Mouse (Mus musculus) hindbrain, embryonic 16.5 days (tissue): Measurements from ENCODE around the gene Olfr315. TPM values are rescaled to one million over a fixed set of nuclear protein-coding genes. Genes with fewer than 3 reads are reported as not detected.
"Not testable (repeated sequence)": the region's sequence is repeated elsewhere in the genome, so short reads cannot be mapped to it uniquely, and the experiment has no call there.

Source experiments
- ATAC-seq: fragments of 200-750 bp; cut with Nextera tagmentation; 2 replicates; pipeline ENCODE4 v1.8.0; 2017; ENCODE audit warnings: moderate TSS enrichment, moderate library complexity
- H3K27ac ChIP-seq: fragments of 300-500 bp; sonication (generic); 2 replicates; pipeline ENCODE4 v1.5.1; 2014; ENCODE audit warnings: low read depth, mild to moderate bottlenecking, control low read depth, low read length, moderate library complexity
- H3K27me3 ChIP-seq: fragments of 300-500 bp; sonication (generic); replicated peaks from 2 replicates; pipeline ENCODE4 v1.6.1; 2014; ENCODE audit warnings: low read length; ENCODE audit not compliant: control insufficient read depth, insufficient read depth
- H3K36me3 ChIP-seq: fragments of 300-500 bp; sonication (generic); 2 replicates; pipeline ENCODE4 v1.6.1; 2014; ENCODE audit warnings: mild to moderate bottlenecking, low read length, moderate library complexity, mixed read lengths; ENCODE audit not compliant: control insufficient read depth, insufficient read depth
- H3K4me1 ChIP-seq: fragments of 300-500 bp; sonication (generic); 2 replicates; pipeline ENCODE4 v1.6.1; 2014; ENCODE audit warnings: low read depth, low read length; ENCODE audit not compliant: control insufficient read depth, insufficient read depth
- H3K4me2 ChIP-seq: fragments of 300-500 bp; sonication (generic); 2 replicates; pipeline ENCODE4 v1.6.1; 2014; ENCODE audit warnings: mild to moderate bottlenecking, low read length, control low read depth, moderate library complexity
- H3K4me3 ChIP-seq: fragments of 300-500 bp; sonication (generic); 2 replicates; pipeline ENCODE4 v1.5.1; 2014; ENCODE audit warnings: mild to moderate bottlenecking, low read length, control low read depth, moderate library complexity
- H3K9ac ChIP-seq: fragments of 300-500 bp; sonication (generic); 2 replicates; pipeline ENCODE4 v1.6.1; 2014; ENCODE audit warnings: low read depth, mild to moderate bottlenecking, control low read depth, low read length, moderate library complexity
- H3K9me3 ChIP-seq: fragments of 300-500 bp; sonication (generic); 2 replicates; pipeline ENCODE4 v1.6.1; 2014; ENCODE audit warnings: mild to moderate bottlenecking, low read length, moderate library complexity; ENCODE audit not compliant: control insufficient read depth
- WGBS: fragments of 180-500 bp; shearing (Covaris S2); extraction: QIAGEN DNeasy Blood & Tissue Kit; methylation state at CpG from one replicate; pipeline ENCODE4 v1.1.7; 2014; 5-methylcytosine and 5-hydroxymethylcytosine counted together
- polyA plus RNA-seq: library from polyadenylated mRNA; unstranded; fragments of >200 nt; fragmentation: Nextera tagmentation; extraction: Ambion mirVana; gene quantifications from 2 replicates; pipeline ENCODE4 v1.2.1, GENCODE M21; 2015

The Olfr315 gene
- polyA plus RNA-seq, 1 experiment from 2014 or later, result not detected

GRCm38 (mm10) chr11:58803871-58804270 is 30.9 kb downstream of the Olfr315 start:
- ATAC-seq, result no peak
- Histone ChIP-seq H3K4me3 (no peak overlapping the region), H3K27me3 (no peaks in the 10 kb centered on the region), H3K36me3 (no peaks in the 10 kb centered on the region), H3K9ac (no peak overlapping the region), H3K4me1 (peaks cover 7% of the 10 kb centered on the region), H3K27ac (no peak overlapping the region), H3K4me2 (no peak overlapping the region), H3K9me3 (no peaks in the 10 kb centered on the region)
- WGBS, result 74% methylated on average over 4 of the region's 4 CpGs

GRCm38 (mm10) chr11:58804393-58804792 is 31.4 kb downstream of the Olfr315 start:
- Histone ChIP-seq H3K4me1 (peaks cover 7% of the 10 kb centered on the region), H3K9me3 (no peaks in the 10 kb centered on the region), H3K9ac (no peak overlapping the region), H3K4me3 (no peak overlapping the region), H3K36me3 (no peaks in the 10 kb centered on the region), H3K4me2 (no peak overlapping the region), H3K27ac (no peak overlapping the region), H3K27me3 (no peaks in the 10 kb centered on the region)
- WGBS, result 93% methylated on average over 2 of the region's 2 CpGs
- ATAC-seq, result no peak

GRCm38 (mm10) chr11:58812001-58812400 is 39.0 kb downstream of the Olfr315 start:
- no peaks in the 10 kb centered on the region for H3K4me1 ChIP-seq
- no peak overlapping the region for H3K4me3 ChIP-seq
- WGBS, result 9% methylated on average over 1 of the region's 1 CpGs
- H3K36me3 ChIP-seq, result no peaks in the 10 kb centered on the region
- no peaks in the 10 kb centered on the region for H3K27me3 ChIP-seq
- no peak overlapping the region for H3K27ac ChIP-seq
- no peak overlapping the region for H3K4me2 ChIP-seq
- no peaks in the 10 kb centered on the region for H3K9me3 ChIP-seq
- ATAC-seq, result no peak
- H3K9ac ChIP-seq, result no peak overlapping the region

- H3K9me3 ChIP-seq, H3K27ac ChIP-seq, H3K27me3 ChIP-seq, ATAC-seq, H3K36me3 ChIP-seq, H3K4me1 ChIP-seq, H3K4me3 ChIP-seq, H3K9ac ChIP-seq, H3K4me2 ChIP-seq: not testable (repeated sequence)
- WGBS, result 65% methylated on average over 1 of the region's 1 CpGs
These were observed 41.7 kb downstream of the Olfr315 start, which contains the start of gene Olfr313 for GRCm38 (mm10) chr11:58814700-58815099. Gene Olfr313 (plus strand): TSS chr11:58815000.

- ATAC-seq, result no peak
- Histone ChIP-seq H3K9me3 (no peaks in the 10 kb centered on the region), H3K4me1 (no peaks in the 10 kb centered on the region), H3K36me3 (no peaks in the 10 kb centered on the region), H3K9ac (no peak overlapping the region), H3K4me2 (no peak overlapping the region), H3K4me3 (no peak overlapping the region), H3K27ac (no peak overlapping the region), H3K27me3 (no peaks in the 10 kb centered on the region)
- 85% methylated on average over 1 of the region's 1 CpGs for WGBS
These were observed 42.7 kb downstream of the Olfr315 start for GRCm38 (mm10) chr11:58815676-58816075.

- H3K4me2 ChIP-seq, H3K4me3 ChIP-seq, H3K4me1 ChIP-seq, H3K9ac ChIP-seq, H3K27ac ChIP-seq, ATAC-seq, H3K9me3 ChIP-seq, H3K27me3 ChIP-seq, H3K36me3 ChIP-seq: not testable (repeated sequence)
These were observed 55.9 kb downstream of the Olfr315 start, which contains the start of gene Olfr312 for GRCm38 (mm10) chr11:58828937-58829336. Gene Olfr312 (plus strand): TSS chr11:58829237.

GRCm38 (mm10) chr11:58829764-58830163 is 56.8 kb downstream of the Olfr315 start:
- Histone ChIP-seq H3K9me3 (no peaks in the 10 kb centered on the region), H3K27ac (no peak overlapping the region), H3K9ac (no peak overlapping the region), H3K36me3 (no peaks in the 10 kb centered on the region), H3K4me1 (no peaks in the 10 kb centered on the region), H3K4me3 (no peak overlapping the region), H3K4me2 (no peak overlapping the region), H3K27me3 (no peaks in the 10 kb centered on the region)
- 83% methylated on average over 3 of the region's 3 CpGs for WGBS
- no peak for ATAC-seq

Other genes starting within 250 kb of the Olfr315 start
- not detected in 2 replicates for gene Olfr330, start 238.4 kb upstream of the Olfr315 start, polyA plus RNA-seq
- gene Olfr329-ps, start 226.8 kb upstream of the Olfr315 start, polyA plus RNA-seq, result not detected in 2 replicates
- 0.07 TPM in 1 of 2 replicates, not detected in the other for gene Olfr328, start 217.6 kb upstream of the Olfr315 start, polyA plus RNA-seq
- 0.15 and 0.17 TPM in 2 replicates for gene Olfr224, start 202.6 kb upstream of the Olfr315 start, polyA plus RNA-seq
- gene Olfr325, start 195.5 kb upstream of the Olfr315 start, polyA plus RNA-seq, result not detected in 2 replicates
- 0.08 and 0.30 TPM in 2 replicates for gene Olfr324, start 178.1 kb upstream of the Olfr315 start, polyA plus RNA-seq
- gene 2210407C18Rik, start 157.1 kb upstream of the Olfr315 start, polyA plus RNA-seq, result not detected in 2 replicates
- gene Olfr323, start 142.7 kb upstream of the Olfr315 start, polyA plus RNA-seq, result not detected in 2 replicates
- gene Trim58, start 132.7 kb upstream of the Olfr315 start, polyA plus RNA-seq, result 0.20 and 0.25 TPM in 2 replicates
- not detected in 2 replicates for gene Olfr322, start 114.4 kb upstream of the Olfr315 start, polyA plus RNA-seq
- gene Olfr320, start 92.1 kb upstream of the Olfr315 start, polyA plus RNA-seq, result not detected in 2 replicates
- not detected in 2 replicates for gene Olfr319, start 74.0 kb upstream of the Olfr315 start, polyA plus RNA-seq
- gene Olfr318, start 49.2 kb upstream of the Olfr315 start, polyA plus RNA-seq, result not detected in 2 replicates
- gene Olfr317, start 34.0 kb upstream of the Olfr315 start, polyA plus RNA-seq, result 0.26 and 0.27 TPM in 2 replicates
- gene Olfr316, start 20.5 kb upstream of the Olfr315 start, polyA plus RNA-seq, result not detected in 2 replicates
- gene Olfr314, start 9.8 kb downstream of the Olfr315 start, polyA plus RNA-seq, result not detected in 2 replicates
- 10.0 and 11.0 TPM in 2 replicates for gene Fam183b, start 28.8 kb downstream of the Olfr315 start, polyA plus RNA-seq
- not detected in 2 replicates for gene Olfr313, start 41.8 kb downstream of the Olfr315 start, polyA plus RNA-seq
- gene Olfr312, start 56.0 kb downstream of the Olfr315 start, polyA plus RNA-seq, result not detected in 2 replicates
- gene Olfr311, start 66.1 kb downstream of the Olfr315 start, polyA plus RNA-seq, result not detected in 2 replicates
- 19.8 and 22.3 TPM in 2 replicates for gene Gm12258, start 74.0 kb downstream of the Olfr315 start, polyA plus RNA-seq
- 10.8 and 13.8 TPM in 2 replicates for gene 2810021J22Rik, start 94.0 kb downstream of the Olfr315 start, polyA plus RNA-seq
- 6.1 and 8.1 TPM in 2 replicates for gene Zfp39, start 131.0 kb downstream of the Olfr315 start, polyA plus RNA-seq
- not detected in 2 replicates for gene Btnl10, start 144.7 kb downstream of the Olfr315 start, polyA plus RNA-seq
- 563 and 570 TPM in 2 replicates for gene Rnf187, start 165.7 kb downstream of the Olfr315 start, polyA plus RNA-seq
- gene Hist3h2ba, start 175.7 kb downstream of the Olfr315 start, polyA plus RNA-seq, result 249 and 250 TPM in 2 replicates
- 85.3 and 89.6 TPM in 2 replicates for gene Hist3h2a, start 181.5 kb downstream of the Olfr315 start, polyA plus RNA-seq
- gene Trim17, start 181.5 kb downstream of the Olfr315 start, polyA plus RNA-seq, result 1.1 and 1.8 TPM in 2 replicates
- gene Trim11, start 204.9 kb downstream of the Olfr315 start, polyA plus RNA-seq, result 20.7 and 21.4 TPM in 2 replicates